Mouse (Mus musculus) midbrain, embryonic 12.5 days (tissue): ENCODE data around the gene Sgms1. TPM values are rescaled to one million over a fixed set of nuclear protein-coding genes. Genes with fewer than 3 reads are reported as not detected.

Experiments
- ATAC-seq: fragments of 200-750 bp; cut with Nextera tagmentation; 2 replicates; pipeline ENCODE4 v1.8.0; 2017; ENCODE audit warnings: low read depth, moderate TSS enrichment, moderate library complexity; ENCODE audit not compliant: low FRiP score
- H3K27ac ChIP-seq: fragments of 300-500 bp; sonication (generic); replicated peaks from 2 replicates; pipeline ENCODE4 v1.5.1; 2016; ENCODE audit warnings: mild to moderate bottlenecking
- H3K27me3 ChIP-seq: fragments of 300-500 bp; sonication (generic); 2 replicates; pipeline ENCODE4 v1.6.1; 2016; ENCODE audit warnings: mild to moderate bottlenecking
- H3K36me3 ChIP-seq: fragments of 300-500 bp; sonication (generic); 2 replicates; pipeline ENCODE4 v1.6.1; 2016
- H3K4me1 ChIP-seq: fragments of 300-500 bp; sonication (generic); 2 replicates; pipeline ENCODE4 v1.6.1; 2016
- H3K4me2 ChIP-seq: fragments of 300-500 bp; sonication (generic); replicated peaks from 2 replicates; pipeline ENCODE4 v1.6.1; 2016; ENCODE audit warnings: mild to moderate bottlenecking, moderate library complexity
- H3K4me3 ChIP-seq: fragments of 300-500 bp; sonication (generic); 2 replicates; pipeline ENCODE4 v1.5.1; 2016; ENCODE audit warnings: mild to moderate bottlenecking
- H3K9ac ChIP-seq: fragments of 300-500 bp; sonication (generic); replicated peaks from 2 replicates; pipeline ENCODE4 v1.6.1; 2016; ENCODE audit warnings: mild to moderate bottlenecking, moderate library complexity
- H3K9me3 ChIP-seq: fragments of 300-500 bp; sonication (generic); 2 replicates; pipeline ENCODE4 v1.6.1; 2016; ENCODE audit warnings: mild to moderate bottlenecking
- WGBS: fragments of 180-500 bp; shearing (Covaris S2); methylation state at CpG from one replicate; pipeline ENCODE4 v1.1.7; 2016; 5-methylcytosine and 5-hydroxymethylcytosine counted together
- polyA plus RNA-seq: library from polyadenylated mRNA; unstranded; fragments of >200 nt; fragmentation: Nextera tagmentation; extraction: Ambion mirVana; gene quantifications from 2 replicates; pipeline ENCODE4 v1.2.1, GENCODE M21; 2016

Gene Sgms1
- polyA plus RNA-seq, 1 experiment from 2014 or later = 15.1 TPM

DNA sequence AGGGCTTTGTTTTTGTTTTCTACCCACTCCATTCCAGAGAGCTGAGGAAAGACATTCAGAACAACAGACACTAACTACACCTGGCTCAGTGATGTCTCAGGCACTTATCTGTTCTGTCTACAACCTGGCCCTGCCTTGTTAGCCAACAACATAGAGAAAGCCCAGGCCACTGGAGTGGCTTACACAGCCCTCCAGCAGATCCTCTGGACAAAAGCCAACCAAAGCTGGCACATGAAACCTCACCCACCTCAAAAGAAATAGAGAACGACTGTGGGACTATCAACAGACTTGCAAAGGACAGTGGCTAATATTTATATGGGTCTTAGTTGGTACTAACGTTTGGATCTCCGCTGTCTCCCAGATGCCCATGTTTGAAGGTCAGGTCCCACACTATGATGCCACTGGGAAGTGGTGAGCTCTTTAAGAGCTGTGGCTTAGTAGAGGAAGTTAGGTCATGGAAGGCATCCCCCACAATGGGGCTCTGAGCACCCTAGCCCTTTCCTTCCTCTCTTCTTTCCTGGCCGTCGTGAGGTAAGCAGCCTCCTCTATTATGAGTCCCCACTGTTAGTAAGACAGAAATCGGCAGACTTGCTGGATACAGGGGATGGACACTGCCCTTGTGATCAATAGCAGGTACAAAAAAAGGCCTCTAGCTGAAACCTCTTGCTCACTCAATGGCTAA is 10.1 kb downstream of the Sgms1 start:
- H3K4me3 ChIP-seq = no peak overlapping the region
- H3K27ac ChIP-seq = no peak overlapping the region
- H3K9ac ChIP-seq = no peak overlapping the region
- no peaks in the 10 kb centered on the region for H3K9me3 ChIP-seq
- no peaks in the 10 kb centered on the region for H3K27me3 ChIP-seq
- H3K4me1 ChIP-seq = peaks cover 7% of the 10 kb centered on the region; the same call in 1 of the 2 replicates
- no peak overlapping the region for H3K4me2 ChIP-seq
- WGBS = 86% methylated on average over 6 of the region's 6 CpGs
- no peak for ATAC-seq
- no peaks in the 10 kb centered on the region for H3K36me3 ChIP-seq

DNA sequence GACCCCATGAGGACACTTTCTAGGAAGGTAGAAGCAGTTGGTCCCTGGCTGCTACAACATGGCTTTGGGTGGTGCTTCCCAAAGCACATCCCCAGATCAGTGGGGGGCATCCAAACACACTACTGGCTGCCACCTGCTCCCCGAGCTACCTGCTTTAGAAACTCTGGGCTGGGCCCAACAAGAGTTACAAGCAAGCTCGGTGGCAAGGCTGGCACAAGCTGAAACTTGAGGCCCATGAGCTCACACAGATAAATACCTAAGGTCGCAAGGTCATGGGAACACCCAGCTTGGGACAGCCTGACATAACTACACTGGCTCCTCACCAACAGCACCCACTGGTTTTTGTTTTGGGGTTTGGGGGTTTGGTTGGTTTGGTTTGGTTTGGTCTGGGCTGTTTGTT is 10.9 kb downstream of the Sgms1 start:
- ATAC-seq = no peak
- Histone ChIP-seq H3K4me2 (no peak overlapping the region), H3K4me3 (no peak overlapping the region), H3K9ac (no peak overlapping the region), H3K9me3 (no peaks in the 10 kb centered on the region), H3K27ac (no peak overlapping the region), H3K36me3 (no peaks in the 10 kb centered on the region), H3K27me3 (no peaks in the 10 kb centered on the region), H3K4me1 (peaks cover 7% of the 10 kb centered on the region; the same call in 1 of the 2 replicates)
- 58% methylated on average over 3 of the region's 3 CpGs for WGBS

DNA sequence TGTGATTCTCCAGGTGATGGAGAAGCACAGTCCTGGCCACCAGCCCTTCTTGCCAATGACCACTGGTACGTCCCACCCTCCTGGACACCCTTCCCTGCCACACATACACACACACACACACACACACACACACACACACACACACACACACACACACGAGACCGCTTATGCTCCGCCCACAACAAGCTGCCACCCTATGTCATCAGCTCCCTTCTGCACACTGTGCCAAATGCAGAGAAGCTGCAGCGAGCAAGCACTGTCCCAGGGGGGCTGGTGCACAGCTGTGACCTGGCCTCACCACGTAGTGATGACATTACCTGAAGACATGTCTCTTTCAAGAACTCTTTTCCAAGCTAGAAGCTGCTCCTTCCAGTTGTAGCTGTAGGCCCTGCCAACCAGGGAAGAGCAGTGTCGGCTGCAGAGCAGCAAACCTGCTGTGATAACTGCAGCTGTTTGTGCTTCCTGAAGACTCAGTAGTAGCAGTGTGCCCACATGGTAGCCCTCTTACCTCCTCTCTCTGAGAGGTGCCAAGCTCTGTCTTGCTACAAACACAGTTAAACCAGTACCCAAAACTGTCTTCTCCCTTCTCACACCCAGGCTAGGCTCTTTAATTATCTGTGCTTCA is 11.7 kb downstream of the Sgms1 start:
- Histone ChIP-seq H3K4me3 (no peak overlapping the region), H3K9ac (no peak overlapping the region), H3K36me3 (no peaks in the 10 kb centered on the region), H3K4me1 (peaks cover 7% of the 10 kb centered on the region; the same call in 1 of the 2 replicates), H3K27me3 (no peaks in the 10 kb centered on the region), H3K27ac (no peak overlapping the region), H3K9me3 (no peaks in the 10 kb centered on the region), H3K4me2 (no peak overlapping the region)
- 0 out of 2 replicates have a peak, but pooled peaks have one; percentile 49 for ATAC-seq
- WGBS = 69% methylated on average over 7 of the region's 7 CpGs

DNA sequence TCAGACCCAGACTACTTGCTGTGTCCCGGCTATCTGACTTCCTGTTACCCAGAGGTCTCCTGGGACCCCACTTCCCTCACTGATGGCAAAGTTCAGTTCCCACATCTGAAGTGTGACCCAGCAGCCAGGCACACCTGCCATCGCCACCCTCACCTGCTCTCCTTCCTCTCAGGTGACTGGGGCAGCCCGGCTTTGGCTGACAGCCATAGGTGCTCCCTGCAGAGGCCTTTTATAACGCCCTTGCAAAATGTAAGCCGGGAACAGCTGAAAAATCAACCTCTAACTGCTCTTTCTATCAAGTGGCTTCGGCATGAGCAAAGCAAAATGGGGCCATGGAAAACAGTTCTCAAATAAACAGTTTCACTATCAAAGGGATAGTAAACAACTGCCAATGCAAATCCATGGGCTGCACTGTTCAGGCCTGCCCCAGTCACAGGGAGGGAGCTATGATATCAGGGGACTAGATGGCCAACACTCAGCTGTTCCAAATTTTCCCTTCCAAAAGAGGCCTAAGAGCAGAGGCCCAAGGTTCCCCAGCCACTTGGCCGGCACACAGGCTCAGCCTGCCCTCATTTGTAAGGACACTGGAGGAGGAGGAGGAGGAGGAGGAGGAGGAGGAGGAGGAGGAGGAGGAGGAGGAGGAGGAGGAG is 12.5 kb downstream of the Sgms1 start:
- no peaks in the 10 kb centered on the region for H3K36me3 ChIP-seq
- no peak for ATAC-seq
- no peak overlapping the region for H3K9ac ChIP-seq
- no peaks in the 10 kb centered on the region for H3K9me3 ChIP-seq
- no peak overlapping the region for H3K27ac ChIP-seq
- no peak overlapping the region for H3K4me2 ChIP-seq
- no peak overlapping the region for H3K4me3 ChIP-seq
- WGBS = 79% methylated on average over 7 of the region's 7 CpGs
- H3K27me3 ChIP-seq = no peaks in the 10 kb centered on the region
- peaks cover 7% of the 10 kb centered on the region; the same call in 1 of the 2 replicates for H3K4me1 ChIP-seq

DNA sequence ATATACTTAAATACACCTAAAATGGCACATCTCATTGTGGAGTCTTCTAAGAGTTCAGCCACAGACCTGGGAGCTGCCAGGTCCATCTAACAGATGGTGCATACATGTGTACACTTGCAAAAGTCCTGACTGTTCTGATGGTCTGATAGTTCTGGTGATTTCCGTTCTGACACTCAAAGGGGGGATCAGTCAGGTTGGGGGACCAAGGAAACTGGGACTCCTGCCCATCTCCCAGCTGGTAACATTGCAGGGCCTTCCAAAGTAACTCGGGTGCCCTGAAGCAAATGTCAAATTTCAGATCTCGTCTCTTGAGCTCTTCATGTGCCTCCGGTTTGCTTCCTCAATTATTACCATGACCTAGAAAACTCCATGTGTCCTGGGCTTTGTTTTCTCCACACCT is 13.5 kb downstream of the Sgms1 start:
- Histone ChIP-seq H3K36me3 (no peaks in the 10 kb centered on the region), H3K9ac (no peak overlapping the region), H3K4me2 (no peak overlapping the region), H3K4me3 (no peak overlapping the region), H3K4me1 (peaks cover 7% of the 10 kb centered on the region; the same call in 1 of the 2 replicates), H3K9me3 (no peaks in the 10 kb centered on the region), H3K27ac (no peak overlapping the region), H3K27me3 (no peaks in the 10 kb centered on the region)
- ATAC-seq = no peak
- 86% methylated on average over 4 of the region's 4 CpGs for WGBS

DNA sequence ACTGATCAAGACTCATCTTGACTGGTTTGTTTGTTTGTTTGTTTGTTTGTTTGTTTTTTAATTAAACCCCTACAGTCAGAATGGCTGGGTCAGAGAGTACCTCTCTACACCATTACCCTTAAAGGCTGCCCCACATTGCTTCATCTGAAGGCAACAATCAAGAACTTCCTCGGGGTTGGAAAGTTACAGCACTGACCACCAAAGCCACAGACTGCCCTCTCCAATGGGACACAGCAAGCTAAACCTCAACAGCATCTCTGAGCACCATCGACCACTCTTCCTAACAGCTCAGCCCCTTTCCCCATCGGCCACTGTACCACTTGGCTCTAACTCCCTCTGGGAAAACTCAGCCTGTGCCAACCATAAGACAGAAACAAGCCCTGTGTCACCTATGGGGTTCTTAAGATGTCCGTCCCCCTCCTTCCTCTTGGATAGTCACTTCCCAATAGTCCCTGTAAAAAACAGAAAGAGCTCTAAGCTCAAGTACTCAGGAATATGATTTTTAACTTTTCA is 14.0 kb downstream of the Sgms1 start:
- peaks cover 7% of the 10 kb centered on the region; the same call in 1 of the 2 replicates for H3K4me1 ChIP-seq
- no peak overlapping the region for H3K4me3 ChIP-seq
- no peak overlapping the region for H3K27ac ChIP-seq
- H3K9ac ChIP-seq = no peak overlapping the region
- H3K9me3 ChIP-seq = no peaks in the 10 kb centered on the region
- H3K4me2 ChIP-seq = no peak overlapping the region
- no peaks in the 10 kb centered on the region for H3K27me3 ChIP-seq
- no peak for ATAC-seq
- 90% methylated on average over 4 of the region's 4 CpGs for WGBS
- H3K36me3 ChIP-seq = no peaks in the 10 kb centered on the region

DNA sequence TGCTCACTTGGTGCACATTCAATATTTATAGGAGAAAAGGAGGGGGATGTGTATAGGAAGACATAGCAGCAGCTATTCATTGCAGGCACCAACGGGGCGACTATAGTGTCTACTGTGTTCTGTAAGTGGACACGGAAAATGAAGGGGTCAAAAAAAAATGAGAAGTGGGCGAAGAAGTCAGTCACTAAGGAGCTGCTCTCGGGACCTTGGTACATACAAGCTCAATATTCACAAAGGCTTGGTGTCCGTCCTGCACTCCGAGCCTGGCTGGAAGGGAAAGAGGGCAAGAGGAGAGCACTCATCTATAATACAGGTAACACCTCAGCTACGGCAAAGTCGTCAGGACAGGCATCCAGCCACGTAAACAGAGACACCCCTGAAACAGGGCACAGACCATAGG is 14.8 kb downstream of the Sgms1 start:
- Histone ChIP-seq H3K9me3 (no peaks in the 10 kb centered on the region), H3K9ac (no peak overlapping the region), H3K4me1 (peaks cover 7% of the 10 kb centered on the region; the same call in 1 of the 2 replicates), H3K4me3 (no peak overlapping the region), H3K27me3 (no peaks in the 10 kb centered on the region), H3K27ac (no peak overlapping the region), H3K36me3 (no peaks in the 10 kb centered on the region), H3K4me2 (no peak overlapping the region)
- 94% methylated on average over 10 of the region's 10 CpGs for WGBS
- no peak for ATAC-seq

DNA sequence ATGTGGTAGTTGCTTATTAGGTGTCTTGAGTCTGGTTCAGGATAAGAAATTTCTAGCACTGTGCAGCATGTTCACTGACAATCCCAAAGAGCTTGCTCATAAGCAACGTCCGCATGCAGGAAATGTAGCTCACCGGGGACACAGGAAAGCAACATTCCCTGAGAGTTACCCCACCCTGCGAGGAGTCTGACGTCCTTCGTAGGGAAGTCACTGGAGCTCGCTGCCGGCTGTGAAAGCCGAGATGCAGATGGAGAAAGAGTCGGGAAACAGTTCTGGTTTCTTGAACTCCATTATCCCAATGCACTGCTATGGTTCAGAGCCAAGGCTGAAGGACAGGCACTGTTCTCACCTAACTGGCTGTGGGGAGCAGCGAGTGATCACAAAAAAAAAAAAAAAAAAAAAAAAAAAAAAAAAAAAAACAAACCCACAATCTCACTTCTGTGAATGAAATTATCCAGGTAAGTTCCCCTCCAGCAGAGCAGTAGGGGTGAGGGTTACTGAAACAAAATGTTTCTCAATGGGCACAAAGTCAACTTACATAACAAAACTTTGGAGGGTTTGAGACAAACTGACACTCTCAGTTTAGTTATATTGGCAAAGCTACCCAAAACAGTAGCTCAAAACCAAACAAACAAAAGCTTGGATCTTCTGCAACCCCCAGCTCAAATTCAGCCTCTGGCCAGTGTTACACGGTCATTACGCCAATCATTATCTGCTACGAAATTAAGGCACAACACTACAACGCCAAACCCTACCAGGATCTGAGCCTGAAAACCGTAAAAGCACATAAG is 15.5 kb downstream of the Sgms1 start:
- H3K4me1 ChIP-seq = peaks cover 7% of the 10 kb centered on the region; the same call in 1 of the 2 replicates
- ATAC-seq = no peak
- no peak overlapping the region for H3K4me3 ChIP-seq
- 80% methylated on average over 16 of the region's 16 CpGs for WGBS
- H3K27me3 ChIP-seq = no peaks in the 10 kb centered on the region
- H3K9ac ChIP-seq = no peak overlapping the region
- H3K9me3 ChIP-seq = no peaks in the 10 kb centered on the region
- H3K4me2 ChIP-seq = no peak overlapping the region
- no peaks in the 10 kb centered on the region for H3K36me3 ChIP-seq
- H3K27ac ChIP-seq = no peak overlapping the region

DNA sequence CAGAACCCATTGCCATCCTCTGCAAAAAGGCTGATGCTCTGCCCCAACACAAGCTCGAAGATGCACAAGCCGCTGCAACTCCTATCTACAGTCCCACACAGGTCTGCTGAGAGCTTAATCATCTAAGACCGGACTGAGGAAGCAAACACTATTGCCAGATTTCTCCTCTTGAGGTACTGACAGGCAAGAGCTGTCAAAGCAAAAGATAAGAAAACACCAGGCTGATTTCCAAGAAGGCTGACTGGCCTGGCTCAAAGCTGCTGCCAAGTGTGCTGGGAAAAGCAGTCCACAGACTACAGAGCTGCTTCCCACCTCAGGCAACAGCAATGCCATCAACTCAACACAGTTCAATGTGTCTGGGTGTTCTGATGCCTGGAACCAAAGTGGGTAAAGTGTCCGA is 17.1 kb downstream of the Sgms1 start:
- 90% methylated on average over 4 of the region's 4 CpGs for WGBS
- Histone ChIP-seq H3K4me3 (no peak overlapping the region), H3K9me3 (no peaks in the 10 kb centered on the region), H3K27ac (no peak overlapping the region), H3K4me2 (no peak overlapping the region), H3K27me3 (no peaks in the 10 kb centered on the region), H3K36me3 (no peaks in the 10 kb centered on the region), H3K4me1 (no peaks in the 10 kb centered on the region), H3K9ac (no peak overlapping the region)
- no peak for ATAC-seq

DNA sequence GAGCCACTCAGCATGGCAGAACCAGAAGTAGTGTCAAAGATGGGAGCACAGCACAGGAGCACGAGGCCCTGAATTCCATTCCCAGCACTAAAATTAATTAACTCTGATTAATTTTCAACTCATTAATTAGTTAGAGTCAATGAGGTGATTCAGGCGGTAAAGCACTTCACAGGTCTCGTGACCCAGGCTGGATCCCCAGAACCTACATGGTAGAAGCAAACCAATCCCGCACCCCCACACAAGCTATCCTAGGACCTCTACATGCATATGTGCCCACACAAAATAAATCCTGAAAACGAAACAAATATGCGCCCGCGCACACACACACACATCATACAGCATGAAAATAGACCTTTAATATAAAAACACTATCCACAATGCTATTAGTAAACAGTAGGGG is 22.2 kb downstream of the Sgms1 start:
- Histone ChIP-seq H3K9ac (no peak overlapping the region), H3K4me3 (no peak overlapping the region), H3K9me3 (no peaks in the 10 kb centered on the region), H3K4me2 (no peak overlapping the region), H3K36me3 (no peaks in the 10 kb centered on the region), H3K27me3 (no peaks in the 10 kb centered on the region), H3K27ac (no peak overlapping the region), H3K4me1 (no peaks in the 10 kb centered on the region)
- ATAC-seq = no peak
- WGBS = 95% methylated on average over 8 of the region's 8 CpGs

DNA sequence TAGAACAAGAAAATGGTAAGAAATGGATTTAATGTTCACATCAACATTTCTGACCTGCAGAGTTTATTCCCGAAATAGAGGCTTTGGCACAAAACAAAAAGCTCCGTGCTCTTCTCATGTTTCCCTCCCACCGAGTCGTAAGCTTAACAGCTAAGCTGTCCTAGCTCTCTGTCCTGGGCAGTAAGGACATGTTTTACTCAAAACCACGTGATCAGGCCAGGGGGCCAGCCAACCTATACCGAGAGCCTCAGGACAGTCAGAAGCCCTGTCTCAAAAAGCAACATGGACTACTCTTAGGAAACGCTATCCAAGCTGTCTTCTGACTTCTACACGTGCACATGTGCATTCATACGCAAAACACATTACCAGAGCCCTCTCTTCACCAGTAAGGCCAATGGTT is 23.1 kb downstream of the Sgms1 start:
- ATAC-seq = no peak
- Histone ChIP-seq H3K9me3 (no peaks in the 10 kb centered on the region), H3K27ac (no peak overlapping the region), H3K36me3 (no peaks in the 10 kb centered on the region), H3K9ac (no peak overlapping the region), H3K4me1 (no peaks in the 10 kb centered on the region), H3K4me2 (no peak overlapping the region), H3K4me3 (no peak overlapping the region), H3K27me3 (no peaks in the 10 kb centered on the region)
- 85% methylated on average over 9 of the region's 9 CpGs for WGBS
